Mouse (Mus musculus) heart, adult 18-20 months (tissue): ENCODE results near the gene She. TPM values are rescaled to one million over a fixed set of nuclear protein-coding genes. Genes with fewer than 3 reads are reported as not detected.
"Not testable (repeated sequence)": the region's sequence is repeated elsewhere in the genome, so short reads cannot be mapped to it uniquely, and the experiment has no call there.

Source experiments
- DNase-seq, 2 experiments: peaks; one replicate each; pipeline ENCODE4 v3.0.0; 2021 to 2022; ENCODE audit warnings: mixed read lengths in 1 of 2
- long read RNA-seq, 2 experiments: library from polyadenylated mRNA; stranded (forward); transcript quantifications; one replicate each; pipeline ENCODE4 v2.0.0; 2021
- total RNA-seq, 2 experiments: library from RNA; stranded (reverse); gene quantifications; 2 replicates each; pipeline ENCODE4 v1.2.3; 2021

Gene She
- 10 to 100 TPM; 10.0 to 10.5 TPM for total RNA-seq
- long read RNA-seq, experiment 1, full-length matches to known transcripts: 3 of 7 reads
- long read RNA-seq, experiment 1, partial matches to known transcripts: 1 of 7 reads
- long read RNA-seq, experiment 1, other reads (novel, unspliced or antisense): 3 of 7 reads
- long read RNA-seq, experiment 2, full-length matches to known transcripts: 3 of 7 reads
- long read RNA-seq, experiment 2, partial matches to known transcripts: 3 of 7 reads
- long read RNA-seq, experiment 2, other reads (novel, unspliced or antisense): 1 of 7 reads

DNA sequence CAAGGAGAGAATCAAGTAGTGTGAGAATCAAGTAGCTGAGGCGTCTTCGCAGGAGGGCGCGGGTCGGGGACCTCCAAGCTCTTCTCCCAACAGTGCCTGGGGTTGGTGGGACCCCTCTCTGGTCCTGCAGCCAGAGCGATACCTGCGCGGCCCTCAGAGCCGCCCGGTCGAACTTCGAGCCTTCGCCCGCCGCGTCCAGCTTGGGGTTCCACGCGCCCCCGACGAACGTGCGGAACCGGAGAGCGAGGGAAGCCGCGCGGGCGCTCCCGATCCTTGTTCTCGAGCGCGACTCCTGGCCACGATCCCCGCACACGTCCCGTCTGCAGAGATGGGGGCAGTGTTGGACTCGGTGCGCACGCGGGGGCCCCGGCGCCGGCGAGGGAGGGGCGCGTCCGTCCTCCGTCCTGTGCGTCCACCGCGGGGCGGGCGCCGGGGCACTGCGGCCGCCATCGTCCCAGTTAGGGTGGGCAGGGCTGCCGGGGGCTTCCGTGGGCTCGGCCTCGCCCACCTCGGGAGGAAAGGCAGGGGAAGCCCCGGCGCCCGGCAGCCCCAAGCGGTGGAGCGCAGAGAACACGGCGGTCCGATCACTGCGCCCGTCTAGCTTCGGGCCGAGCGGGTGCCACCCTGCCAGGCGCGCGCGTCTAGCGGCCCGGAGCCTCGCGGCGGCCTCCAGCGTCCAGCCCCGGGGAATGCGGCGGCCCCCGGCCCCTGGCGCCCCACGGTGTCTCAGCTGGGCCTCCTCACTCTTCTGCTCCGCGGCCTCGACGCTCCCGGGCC lies at the start of gene She:
She (plus strand) TSS at position 556 of the 777 bp plus-strand sequence.
- DNase-seq: peak in 1 of 2 experiments; percentile 72

DNA sequence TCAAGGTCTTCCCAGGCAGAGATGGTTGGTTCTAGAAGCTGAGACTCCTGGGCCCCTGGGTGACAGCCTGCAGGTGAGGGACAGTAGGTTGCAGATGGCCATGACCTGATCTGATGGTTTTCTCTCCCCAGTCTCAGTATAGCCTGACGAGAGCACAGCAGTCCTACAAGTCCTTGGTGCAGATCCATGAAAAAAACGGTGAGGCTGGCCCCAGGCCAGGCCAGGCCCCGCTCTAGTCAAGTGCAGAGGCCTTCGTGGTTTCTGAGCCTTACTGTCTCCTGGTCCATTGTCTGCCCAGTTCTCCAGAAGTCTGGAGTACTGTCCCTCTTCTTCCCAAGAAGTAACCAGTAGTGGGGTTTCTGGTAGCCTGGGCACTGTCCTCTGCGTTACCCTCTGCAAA lies 49.5 kb upstream of the She start:
- no peak for DNase-seq

DNA sequence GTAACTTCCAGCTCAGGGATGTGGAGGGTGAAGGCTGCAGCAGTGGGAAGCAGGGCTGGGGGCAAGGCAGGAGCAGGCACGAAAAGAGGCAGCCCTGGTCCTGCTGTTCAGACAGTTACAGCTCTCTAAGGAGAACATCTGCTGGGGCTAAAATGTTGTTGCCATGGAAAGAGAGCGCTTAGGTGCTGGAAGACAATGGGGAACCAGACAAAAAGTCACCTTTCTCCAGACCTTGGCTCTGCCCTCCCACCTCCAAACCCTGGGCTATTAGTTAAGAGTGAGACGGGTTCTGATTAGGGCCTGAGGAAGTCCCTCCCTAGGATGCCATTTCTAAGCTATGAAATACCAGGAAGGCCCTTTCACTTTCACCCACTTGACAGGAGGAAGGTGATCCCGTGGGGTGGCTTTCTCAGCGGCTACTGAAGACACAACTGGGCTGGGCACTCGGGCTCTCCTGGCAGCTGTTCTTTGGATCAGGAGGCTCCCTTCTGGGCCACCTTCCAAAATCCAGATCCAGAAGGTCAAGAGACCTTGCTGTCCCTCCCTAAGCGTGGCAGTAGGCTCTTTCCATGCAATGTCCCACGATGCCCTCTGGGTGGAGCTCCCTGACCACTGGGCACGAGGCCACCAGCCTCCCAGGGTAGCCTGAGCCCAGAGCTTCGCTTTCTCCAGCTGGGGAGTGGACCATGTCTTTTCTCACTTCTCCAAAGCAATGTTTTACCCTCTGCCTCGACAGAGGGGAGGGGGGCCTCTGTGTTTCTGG lies 46.0 kb upstream of the She start:
- DNase-seq: peak; percentile 91 to 92

DNA sequence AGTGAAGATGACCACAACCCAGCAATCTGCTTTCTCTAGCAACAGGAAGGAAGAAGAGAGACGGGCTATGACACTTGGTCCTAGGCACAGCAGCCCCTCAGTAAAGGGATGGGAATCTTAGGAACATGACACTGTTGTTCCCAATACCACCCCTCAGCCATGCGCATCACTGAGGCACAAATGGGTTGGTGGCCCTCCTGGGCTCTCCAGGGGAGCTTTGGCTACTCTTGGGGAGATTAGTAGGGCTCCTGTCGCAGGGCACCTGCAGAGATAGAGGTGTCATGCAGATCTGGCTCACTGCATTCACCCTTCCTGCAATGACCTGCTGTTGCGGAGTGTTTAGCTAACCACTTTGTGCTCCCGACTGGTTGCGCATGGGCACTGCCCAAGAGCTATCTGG lies 44.9 kb upstream of the She start:
- DNase-seq: no peak

DNA sequence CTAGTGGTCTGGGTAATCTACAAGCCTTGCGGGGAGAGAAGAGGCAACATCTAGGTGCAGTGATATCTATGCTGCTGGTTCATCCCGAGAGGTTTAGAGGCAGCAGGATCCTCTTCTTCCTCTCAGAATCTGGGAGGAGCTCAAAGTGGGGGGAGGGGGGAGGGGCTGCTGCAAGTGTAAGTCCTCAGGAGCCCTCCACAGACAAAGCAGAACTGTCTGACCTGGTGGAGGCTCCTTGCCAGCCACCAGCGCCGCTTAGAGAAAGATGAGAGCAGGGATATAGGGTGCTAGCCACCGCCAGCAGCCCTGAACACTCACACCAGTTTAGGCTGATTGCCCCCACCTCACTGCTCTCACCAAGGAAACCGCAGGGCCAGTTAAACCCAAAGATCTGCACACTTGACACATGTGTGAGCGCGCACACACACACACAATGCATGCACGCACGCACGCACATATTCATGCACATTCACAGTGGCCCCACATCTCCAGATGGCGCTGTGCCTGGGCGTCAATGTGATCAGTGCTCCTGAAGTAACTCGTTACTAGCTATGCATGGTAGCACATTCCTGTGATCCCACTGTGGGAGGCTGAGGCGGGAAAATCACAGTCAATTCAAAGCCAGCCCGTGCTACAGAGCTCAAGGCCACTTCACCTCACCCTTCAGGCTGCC lies 42.4 kb upstream of the She start:
- no peak for DNase-seq

DNA sequence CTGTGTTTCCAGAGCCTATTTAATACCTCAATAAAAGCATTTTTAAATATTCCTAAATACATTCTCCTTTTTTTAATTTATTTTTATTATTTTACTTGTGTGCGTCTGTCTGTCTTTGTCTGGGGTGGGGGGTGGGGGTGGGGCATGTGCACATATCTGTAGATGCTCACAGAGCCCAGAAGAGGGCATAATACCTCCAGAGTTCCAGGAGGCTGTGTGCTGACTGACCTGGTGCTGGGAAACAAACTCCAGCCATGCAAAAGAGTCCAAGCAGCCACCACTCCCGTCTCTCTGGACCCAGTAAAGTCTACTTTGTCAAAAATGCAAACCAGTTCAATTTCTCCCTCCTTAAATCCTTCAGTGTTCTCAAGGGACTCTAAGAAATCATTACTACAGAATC lies 36.6 kb upstream of the She start:
- no peak for DNase-seq

DNA sequence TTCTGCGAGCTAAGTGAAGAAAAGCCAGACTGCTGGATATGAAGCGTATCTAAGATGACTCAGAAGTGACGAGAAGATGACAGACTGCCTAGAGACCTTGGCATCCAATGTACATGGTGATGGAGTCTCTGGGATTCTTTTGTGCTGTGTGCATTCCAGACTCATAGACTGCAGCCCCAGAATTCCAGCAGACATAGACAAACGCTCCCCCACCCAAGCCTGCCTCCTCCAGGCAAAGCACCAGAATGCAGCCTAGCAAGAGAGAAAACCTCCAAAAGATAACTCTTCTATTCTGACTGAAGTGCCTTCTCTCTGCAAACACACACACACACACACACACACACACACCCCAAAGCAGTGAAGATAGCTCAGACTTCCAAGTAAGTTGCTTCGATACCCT lies 35.4 kb upstream of the She start:
- DNase-seq: no peak

DNA sequence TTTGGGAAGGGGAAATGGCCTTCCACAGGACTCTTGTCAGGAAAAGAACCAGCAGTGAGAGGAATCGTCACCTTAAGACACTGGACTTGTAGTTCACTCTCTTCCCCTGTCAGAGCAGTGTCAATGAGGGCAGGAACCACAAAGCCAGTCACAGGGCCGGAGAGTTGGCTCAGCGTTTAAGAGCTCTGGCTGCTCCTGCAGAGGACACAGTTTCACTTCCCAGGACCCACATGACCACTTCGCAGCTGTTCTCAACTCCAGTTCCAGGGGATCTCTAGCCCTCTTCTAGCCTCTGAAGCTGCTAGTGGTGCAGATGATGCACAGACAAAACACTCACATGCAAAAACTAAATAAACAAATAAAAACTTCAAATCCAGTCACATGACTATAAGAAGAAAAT lies 34.8 kb upstream of the She start:
- DNase-seq: peak; percentile 31 to 70

DNA sequence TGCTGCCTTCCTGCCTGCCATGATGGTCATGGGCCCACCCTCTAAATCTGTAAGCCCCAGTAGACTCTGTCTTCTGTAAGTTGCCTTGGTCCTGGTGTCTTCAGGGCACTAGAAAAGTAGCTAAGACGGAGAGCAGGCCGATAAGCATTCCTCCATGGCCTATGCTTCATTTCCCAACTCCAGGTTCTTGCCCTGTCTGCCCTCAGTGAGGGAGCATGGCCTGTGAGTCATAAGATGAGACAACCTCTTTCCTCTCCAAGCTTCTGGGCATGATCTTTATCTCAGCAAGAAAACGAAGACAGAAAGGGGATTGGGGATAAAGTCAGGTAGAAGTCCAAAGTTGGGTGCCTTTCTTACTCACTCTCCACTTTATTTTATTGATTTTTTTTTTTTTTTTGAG lies 32.7 kb upstream of the She start:
- DNase-seq: no peak

DNA sequence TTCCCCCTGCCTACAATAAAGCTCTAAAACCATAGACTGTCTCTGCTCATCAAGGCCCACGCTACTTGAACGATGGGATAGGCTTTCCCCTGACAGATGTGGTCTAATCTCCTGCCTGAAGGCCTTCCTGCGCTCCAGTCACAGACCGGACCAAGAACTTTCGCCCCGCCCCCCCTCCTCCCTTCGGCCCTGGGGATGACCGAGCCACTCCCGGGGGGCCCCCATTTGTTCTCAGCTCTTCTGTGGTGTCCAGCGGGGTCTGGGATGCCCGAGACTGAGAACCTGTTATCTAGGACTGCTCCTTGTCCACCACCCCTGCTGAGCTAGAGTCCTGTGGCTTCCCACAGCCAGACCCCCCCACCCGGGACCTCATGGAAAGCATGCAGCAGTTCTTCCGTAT lies 31.7 kb upstream of the She start:
- DNase-seq: no peak

DNA sequence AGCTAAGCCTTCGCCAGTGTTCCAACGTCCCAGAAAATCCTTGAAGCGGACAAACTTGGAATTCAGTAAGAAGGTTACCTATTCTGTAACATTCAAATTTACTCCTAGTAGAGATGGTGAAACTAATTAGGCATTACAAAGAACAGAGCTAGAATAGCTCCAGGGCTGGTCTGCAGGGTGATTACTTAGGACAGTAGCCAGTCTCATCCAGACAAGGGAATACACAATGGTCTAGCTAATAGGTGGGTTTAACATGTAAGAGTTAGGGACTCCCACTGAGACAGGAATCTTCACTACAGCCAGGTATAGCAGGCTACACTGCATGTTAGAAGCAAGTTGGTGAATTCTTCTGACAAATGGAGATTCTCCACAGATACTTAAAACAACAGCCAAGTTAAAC lies 31.1 kb upstream of the She start:
- DNase-seq: not testable (repeated sequence)

DNA sequence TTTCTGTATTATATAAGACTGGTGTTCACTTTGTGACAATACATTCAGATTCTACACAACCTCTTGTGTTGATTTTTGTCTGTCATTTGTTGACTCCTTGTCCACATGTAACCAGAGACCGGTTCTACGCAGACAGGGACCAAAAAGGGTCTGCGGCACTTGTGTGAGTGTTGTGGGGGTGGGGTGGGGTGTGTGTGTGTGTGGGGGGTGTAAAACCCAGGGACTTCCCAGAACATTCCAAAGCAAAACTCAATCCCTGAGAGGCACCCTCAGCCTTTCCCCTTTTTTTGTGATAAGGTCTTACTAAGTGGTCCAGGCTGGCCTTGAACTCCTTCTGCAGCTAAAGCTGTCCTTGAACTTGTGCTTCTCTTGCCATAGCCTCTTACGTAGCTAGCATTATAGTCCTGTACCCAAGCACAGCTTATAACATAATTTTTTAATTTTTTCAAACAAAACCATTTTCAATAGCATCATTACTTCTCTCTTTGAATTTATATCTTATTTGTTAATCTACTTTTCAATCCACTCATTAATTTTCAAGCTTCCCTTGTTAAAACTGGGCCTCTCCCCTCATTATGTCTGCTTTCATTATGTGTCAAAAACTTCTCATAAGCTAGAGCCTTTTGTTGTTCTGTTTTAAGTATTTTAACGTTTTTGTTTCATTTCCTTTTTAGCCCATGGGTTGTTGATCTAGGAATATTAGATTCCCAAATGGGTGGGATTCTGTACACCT lies 30.2 kb upstream of the She start:
- no peak for DNase-seq

DNA sequence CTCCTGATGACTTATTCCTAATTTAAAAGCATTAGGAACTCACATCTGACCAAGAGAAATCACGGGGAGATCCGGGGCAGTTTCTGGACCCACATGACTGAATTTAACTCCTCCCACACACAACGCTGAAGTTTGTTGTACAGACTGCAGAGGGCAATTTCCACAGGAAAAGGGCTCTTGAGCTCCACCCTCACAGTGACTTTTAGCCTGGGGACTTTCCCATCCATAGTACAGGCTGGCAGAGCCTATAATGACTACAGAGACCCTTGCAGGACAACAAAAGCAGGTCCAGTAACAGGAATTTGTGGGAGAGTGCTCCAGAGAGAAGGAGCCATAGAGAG lies 29.7 kb upstream of the She start:
- DNase-seq: peak; percentile 32 to 64

DNA sequence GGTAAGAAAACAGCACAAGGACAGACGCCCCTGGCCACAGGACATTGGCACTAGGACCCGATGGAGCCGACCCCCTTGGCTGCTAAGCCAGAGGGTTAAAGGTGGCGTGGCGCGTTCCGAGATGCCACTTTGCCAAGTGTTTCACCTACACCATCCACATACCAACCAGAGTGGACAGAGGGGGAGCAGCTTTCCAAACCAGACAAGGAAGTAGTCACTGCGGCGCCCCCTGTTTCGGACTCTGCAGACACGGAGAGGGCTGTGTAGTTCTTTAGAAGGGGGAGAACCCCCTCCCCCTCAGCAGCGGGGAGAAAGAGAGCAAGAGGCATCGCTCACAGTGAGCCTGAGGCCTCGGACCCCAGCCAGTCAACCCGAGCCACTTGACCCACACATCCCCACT lies 28.3 kb upstream of the She start:
- DNase-seq: no peak

DNA sequence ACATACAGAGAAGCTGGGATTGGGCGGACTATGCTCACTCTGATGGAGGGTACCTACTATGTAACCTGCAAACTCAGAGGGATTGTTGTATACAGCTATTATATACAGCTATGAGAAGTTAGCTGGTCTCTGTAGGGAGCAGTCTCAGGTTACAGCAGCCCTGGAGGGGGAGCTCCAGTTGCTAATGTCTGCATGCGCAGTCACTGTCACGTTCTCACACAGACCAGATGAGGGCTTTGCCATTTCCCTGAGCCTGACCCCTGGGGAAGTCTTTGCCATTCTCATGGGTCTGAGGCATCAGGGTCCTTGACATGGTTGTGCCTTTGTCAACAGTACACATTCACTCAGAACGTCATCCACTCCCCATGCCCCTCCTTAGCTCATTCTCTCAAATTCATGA lies 26.0 kb upstream of the She start:
- no peak for DNase-seq

DNA sequence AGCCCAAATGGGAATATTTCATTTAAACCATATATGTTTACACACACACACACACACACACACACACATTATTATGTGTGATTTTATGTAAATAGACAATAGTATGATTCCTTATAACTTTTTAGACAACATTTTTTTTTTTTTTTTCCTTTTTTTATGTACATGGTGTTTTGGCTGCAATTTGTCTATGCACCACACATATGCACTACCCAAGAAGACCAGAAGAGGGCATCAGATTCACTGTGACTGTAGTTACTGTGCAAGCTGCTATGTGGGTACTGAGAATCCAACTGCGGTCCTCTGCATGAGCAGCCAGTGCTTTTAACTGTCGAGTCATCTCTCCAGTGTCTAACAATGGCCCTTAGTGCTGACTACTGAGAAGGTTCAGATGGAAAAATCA lies 24.4 kb upstream of the She start:
- DNase-seq: no peak

DNA sequence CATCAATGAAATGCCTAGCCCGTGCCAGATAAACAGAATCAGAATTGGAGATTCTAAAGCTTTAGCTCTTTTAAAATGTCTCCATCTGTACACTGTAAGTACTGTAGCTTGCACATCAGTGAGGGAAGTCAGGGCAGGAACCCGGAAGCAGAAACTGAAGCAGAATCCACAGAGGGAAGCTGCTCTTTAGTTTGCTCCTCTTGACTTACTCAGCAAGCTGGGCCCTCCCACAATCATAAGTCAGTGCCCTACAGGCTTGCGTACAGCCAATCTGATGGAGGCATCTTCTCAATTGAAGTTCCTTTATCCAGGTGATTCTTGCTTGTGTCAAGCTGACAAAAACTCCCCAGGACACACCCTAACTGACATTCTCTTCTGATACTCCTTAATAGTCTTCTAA lies 24.0 kb upstream of the She start:
- no peak for DNase-seq

DNA sequence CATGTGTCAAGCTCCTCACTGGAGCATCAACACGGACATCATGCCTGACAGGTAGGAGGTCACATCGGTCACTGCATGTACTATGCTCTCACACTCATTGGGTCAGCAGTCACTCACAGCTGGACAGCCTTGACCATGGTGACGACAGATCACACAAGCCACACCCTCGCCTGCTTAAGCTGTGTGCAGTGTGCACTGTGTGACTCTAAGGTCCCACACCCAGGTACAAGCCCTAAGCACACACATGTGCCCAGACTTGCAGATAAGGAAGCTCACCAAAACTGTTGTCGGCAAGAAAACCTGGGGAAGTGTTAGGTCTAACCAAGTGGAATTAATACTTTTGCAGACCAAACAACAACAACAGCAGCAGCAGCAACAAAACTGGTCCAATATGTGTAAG lies 23.3 kb upstream of the She start:
- DNase-seq: no peak

DNA sequence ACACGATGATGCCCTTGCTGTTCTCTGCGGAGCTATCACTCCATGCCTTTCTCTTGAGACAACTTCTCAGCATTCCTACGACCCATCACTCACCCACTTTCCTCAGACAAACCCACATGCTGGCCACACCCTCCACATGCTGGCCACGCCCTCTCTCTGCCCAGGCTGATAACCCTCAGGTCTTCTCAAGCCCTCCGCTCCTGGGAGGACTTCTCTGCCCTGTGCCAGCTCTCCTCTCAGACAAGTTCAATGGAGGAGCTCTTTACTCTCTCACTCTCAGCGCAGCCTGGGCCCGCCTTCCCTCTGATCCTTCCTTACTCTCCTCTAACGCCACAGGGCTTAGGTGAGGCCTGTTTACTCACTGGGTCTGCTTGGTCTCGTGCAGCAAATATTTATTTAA lies 22.5 kb upstream of the She start:
- DNase-seq: no peak

DNA sequence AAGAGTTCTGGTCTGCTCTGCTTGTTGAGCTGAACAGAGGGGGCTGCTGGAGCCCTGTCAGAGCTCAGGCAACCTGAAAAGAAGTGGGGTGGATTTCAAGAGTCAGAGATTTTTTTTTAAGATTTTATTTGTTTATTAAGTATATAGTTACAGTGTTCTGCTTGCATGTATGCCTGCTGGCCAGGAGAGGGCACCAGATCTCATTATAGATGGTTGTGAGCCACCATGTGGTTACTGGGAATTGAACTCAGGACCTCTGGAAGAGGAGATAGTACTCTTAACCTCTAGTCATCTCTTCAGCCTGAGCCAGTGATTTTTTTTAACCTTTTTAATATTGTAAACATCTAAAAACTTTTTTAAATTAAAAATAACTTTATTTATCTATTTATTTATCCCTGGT lies 20.3 kb upstream of the She start:
- no peak for DNase-seq

DNA sequence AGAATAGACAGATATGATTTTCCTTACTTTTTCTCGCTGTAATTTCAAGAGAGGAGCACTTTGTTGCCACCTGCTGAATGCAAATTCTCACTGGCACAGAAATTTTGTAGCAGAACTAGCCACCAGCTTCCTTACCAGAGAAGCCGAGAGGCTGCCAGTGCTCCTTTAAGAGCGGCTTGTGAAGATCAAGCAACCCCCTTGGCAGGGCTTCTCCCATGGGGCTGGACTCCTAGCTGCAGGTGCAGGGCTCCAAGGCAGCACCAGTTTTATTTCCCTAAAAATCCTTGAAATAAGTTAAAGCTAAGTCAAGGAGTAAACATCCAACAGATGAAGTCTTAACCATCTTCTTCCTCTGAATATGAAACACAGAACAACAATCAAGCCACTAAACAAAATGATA lies 19.0 kb upstream of the She start:
- no peak for DNase-seq

DNA sequence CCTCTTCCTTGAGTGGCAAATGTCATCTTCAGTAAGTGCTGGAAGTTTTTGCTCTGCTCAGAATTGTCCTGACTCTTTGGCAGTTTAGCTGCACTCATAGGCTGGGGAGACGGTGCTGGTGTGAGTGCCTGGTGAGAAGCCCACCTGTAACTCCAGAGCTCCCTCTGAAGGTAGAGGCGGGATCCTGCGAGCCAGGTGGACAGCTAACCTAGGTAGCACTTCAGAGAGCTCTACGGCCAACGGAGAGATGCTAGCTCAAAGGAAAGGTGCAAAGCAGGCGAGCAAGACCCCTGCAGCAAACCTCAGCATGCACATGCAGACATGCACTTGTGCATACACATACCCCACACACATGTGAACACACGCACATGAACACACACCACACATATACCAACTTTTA lies 17.1 kb upstream of the She start:
- DNase-seq: no peak
